Mouse (Mus musculus): Measurements from ENCODE around the gene Tmem59l.

GRCm38 (mm10) chr8:70443326-70443725 lies 43.8 kb downstream of the Tmem59l start:
- TF ChIP-seq CTCF (IDR thresholded peaks at IDR 0.05; ENCODE audit: control insufficient read depth, insufficient read depth, insufficient read length), result no peak
- no peak for TF ChIP-seq MYOD1 (IDR thresholded peaks at IDR 0.05; ENCODE audit: control insufficient read depth, insufficient read length, low read depth)
- no peak for TF ChIP-seq FOSL1 (IDR thresholded peaks at IDR 0.05; ENCODE audit: insufficient read depth, low read length, poor library complexity, severe bottlenecking)
- no peak for TF ChIP-seq MAX (IDR thresholded peaks at IDR 0.05)
- TF ChIP-seq USF1 (IDR thresholded peaks at IDR 0.05; ENCODE audit: low read depth), result no peak

All from C2C12 (cell line).